Mouse (Mus musculus): ENCODE results near the gene Gja4. TPM values are rescaled to one million over a fixed set of nuclear protein-coding genes. Genes with fewer than 3 reads are reported as not detected.

Gja4 gene
- polyA plus RNA-seq, 1 experiment from 2014 or later: 16.4 TPM

DNA sequence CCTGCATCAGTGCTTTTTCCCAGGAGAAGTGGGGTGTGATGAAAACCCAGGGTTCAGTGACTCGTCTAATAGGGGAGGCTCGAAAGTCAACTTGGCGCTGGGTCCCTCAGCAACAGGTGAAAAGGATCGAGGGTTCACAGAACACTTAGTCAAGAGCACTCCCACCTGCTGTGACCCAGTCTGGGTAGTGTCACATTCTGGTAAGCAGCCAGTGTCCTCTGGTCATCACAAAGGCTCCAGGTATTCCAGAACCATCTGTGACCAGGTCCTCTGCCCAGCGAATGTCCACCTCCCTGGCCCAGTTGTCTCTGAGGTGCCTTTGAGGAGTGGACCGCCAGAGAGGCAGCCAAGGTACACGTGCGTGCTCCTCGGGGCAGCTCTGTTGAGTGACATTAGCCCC is 2.3 kb downstream of the Gja4 start:
- Histone ChIP-seq H3K4me1 (replicated peaks; ENCODE audit: control insufficient read depth, insufficient read depth, low read length) (peaks cover 6% of the 10 kb centered on the region; the same call in 1 of the 2 replicates), H3K27ac (ENCODE audit: low read length) (no peak overlapping the region), H3K36me3 (ENCODE audit: control insufficient read depth, insufficient read depth) (no peaks in the 10 kb centered on the region), H3K9ac (replicated peaks; ENCODE audit: low read depth, low read length) (no peak overlapping the region), H3K4me2 (ENCODE audit: low read length) (no peak overlapping the region), H3K4me3 (replicated peaks; ENCODE audit: low read length) (no peak overlapping the region), H3K9me3 (ENCODE audit: control insufficient read depth, low read length) (no peaks in the 10 kb centered on the region), H3K27me3 (replicated peaks; ENCODE audit: control insufficient read depth, insufficient read depth, low read length) (no peaks in the 10 kb centered on the region; the same call in 1 of the 2 replicates)
- WGBS: 66% methylated on average over 9 of the region's 9 CpGs
- ATAC-seq: no peak

DNA sequence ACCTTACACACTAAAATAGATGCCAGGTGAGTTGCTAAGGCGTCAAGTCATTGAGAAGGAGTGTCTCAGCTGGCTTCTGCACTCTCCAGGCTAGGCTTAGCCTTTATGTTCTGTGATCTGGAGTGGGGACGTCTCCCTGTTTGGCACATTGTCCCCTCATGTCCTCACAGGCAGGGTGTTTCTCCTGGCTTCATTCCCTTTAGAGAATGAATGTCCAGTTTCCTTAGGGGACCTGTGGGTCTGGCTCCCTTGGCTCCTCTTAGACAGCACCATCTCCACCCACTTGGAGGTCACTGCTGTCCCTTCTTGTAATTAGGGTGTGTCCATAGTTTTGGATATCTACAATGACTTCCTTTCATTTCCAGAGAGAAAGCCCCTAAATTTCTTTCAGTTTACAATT is 6.9 kb downstream of the Gja4 start:
- WGBS: 55% methylated on average over 2 of the region's 2 CpGs
- Histone ChIP-seq H3K4me1 (replicated peaks; ENCODE audit: control insufficient read depth, insufficient read depth, low read length) (no peaks in the 10 kb centered on the region), H3K36me3 (ENCODE audit: control insufficient read depth, insufficient read depth) (no peaks in the 10 kb centered on the region), H3K4me3 (replicated peaks; ENCODE audit: low read length) (no peak overlapping the region), H3K9ac (replicated peaks; ENCODE audit: low read depth, low read length) (no peak overlapping the region), H3K4me2 (ENCODE audit: low read length) (no peak overlapping the region), H3K9me3 (ENCODE audit: control insufficient read depth, low read length) (no peaks in the 10 kb centered on the region), H3K27ac (ENCODE audit: low read length) (no peak overlapping the region), H3K27me3 (replicated peaks; ENCODE audit: control insufficient read depth, insufficient read depth, low read length) (no peaks in the 10 kb centered on the region)
- ATAC-seq: no peak

DNA sequence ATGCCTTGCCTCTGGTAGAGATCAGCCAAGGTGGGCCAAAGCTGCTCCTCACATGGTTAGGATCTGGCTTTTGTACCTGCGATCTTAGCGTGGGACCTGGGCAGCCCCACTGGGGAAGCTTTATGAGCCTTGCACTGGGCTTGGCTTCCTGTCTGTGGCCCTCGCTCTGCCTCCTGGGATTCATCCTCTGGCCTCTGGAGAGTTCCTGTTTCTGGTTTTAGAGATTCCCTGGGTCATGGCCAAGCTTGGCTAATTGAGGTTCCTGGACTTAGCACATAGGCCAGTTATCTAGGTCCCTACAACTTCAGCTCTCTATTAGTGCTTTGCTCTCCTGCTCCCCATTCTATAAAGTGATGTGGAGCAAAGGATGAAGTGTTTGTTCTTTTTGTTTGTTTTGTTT is 10.0 kb downstream of the Gja4 start:
- Histone ChIP-seq H3K27ac (ENCODE audit: low read length) (no peak overlapping the region), H3K9me3 (ENCODE audit: control insufficient read depth, low read length) (no peaks in the 10 kb centered on the region), H3K9ac (replicated peaks; ENCODE audit: low read depth, low read length) (no peak overlapping the region), H3K4me1 (replicated peaks; ENCODE audit: control insufficient read depth, insufficient read depth, low read length) (no peaks in the 10 kb centered on the region), H3K4me2 (ENCODE audit: low read length) (no peak overlapping the region), H3K4me3 (replicated peaks; ENCODE audit: low read length) (no peak overlapping the region), H3K27me3 (replicated peaks; ENCODE audit: control insufficient read depth, insufficient read depth, low read length) (no peaks in the 10 kb centered on the region), H3K36me3 (ENCODE audit: control insufficient read depth, insufficient read depth) (no peaks in the 10 kb centered on the region)
- ATAC-seq: no peak
- WGBS: 79% methylated on average over 3 of the region's 3 CpGs

DNA sequence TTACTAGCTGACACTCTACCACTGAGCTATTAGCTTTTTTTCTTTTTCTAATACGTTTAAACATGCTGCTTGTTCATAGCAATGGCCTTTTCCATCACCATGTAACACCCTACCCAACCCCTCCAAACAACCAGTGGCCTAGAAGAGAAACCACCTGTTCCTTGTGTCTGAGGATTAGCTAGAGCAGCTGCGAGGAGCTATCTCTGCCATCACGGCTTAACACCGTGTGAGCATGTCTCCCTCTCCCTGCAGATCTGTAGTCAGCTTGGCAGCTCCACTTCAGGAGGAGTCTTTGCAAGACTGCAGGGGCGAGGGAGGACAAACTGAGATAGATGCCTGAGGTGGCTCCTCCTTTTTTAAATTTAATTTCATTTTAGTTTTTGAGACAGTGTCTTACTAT is 13.3 kb downstream of the Gja4 start:
- WGBS: 82% methylated on average over 5 of the region's 5 CpGs
- no peak overlapping the region for H3K4me2 ChIP-seq (ENCODE audit: low read length)
- no peaks in the 10 kb centered on the region for H3K27me3 ChIP-seq (replicated peaks; ENCODE audit: control insufficient read depth, insufficient read depth, low read length)
- no peak overlapping the region for H3K4me3 ChIP-seq (replicated peaks; ENCODE audit: low read length)
- H3K27ac ChIP-seq (ENCODE audit: low read length): no peak overlapping the region
- no peaks in the 10 kb centered on the region for H3K9me3 ChIP-seq (ENCODE audit: control insufficient read depth, low read length)
- no peak overlapping the region for H3K9ac ChIP-seq (replicated peaks; ENCODE audit: low read depth, low read length)
- no peak for ATAC-seq
- no peaks in the 10 kb centered on the region for H3K4me1 ChIP-seq (replicated peaks; ENCODE audit: control insufficient read depth, insufficient read depth, low read length)
- H3K36me3 ChIP-seq (ENCODE audit: control insufficient read depth, insufficient read depth): no peaks in the 10 kb centered on the region

DNA sequence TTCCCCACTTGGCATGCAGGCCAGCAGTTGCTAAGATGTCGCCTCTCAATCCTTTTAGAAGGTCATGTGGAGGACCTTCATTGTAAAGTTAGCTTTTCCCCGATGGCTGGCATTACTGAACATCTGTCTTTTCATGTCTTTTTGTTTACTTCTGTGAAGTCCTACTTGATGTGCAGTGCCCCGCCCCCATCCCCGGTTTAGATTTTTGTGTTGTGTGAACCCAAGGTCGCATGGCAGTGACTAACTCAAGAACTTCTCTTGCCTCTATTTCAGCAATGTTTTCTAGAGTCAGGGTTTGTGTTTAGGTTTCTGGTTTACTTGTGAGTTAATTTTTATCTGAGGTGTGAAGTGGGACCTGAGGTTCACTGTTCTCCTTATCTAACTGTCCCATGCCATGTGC is 21.2 kb downstream of the Gja4 start:
- WGBS: 83% methylated on average over 5 of the region's 5 CpGs
- no peaks in the 10 kb centered on the region for H3K27me3 ChIP-seq (replicated peaks; ENCODE audit: control insufficient read depth, insufficient read depth, low read length)
- H3K4me1 ChIP-seq (replicated peaks; ENCODE audit: control insufficient read depth, insufficient read depth, low read length): no peaks in the 10 kb centered on the region
- no peak for ATAC-seq
- no peak overlapping the region for H3K4me3 ChIP-seq (replicated peaks; ENCODE audit: low read length)
- H3K9me3 ChIP-seq (ENCODE audit: control insufficient read depth, low read length): no peaks in the 10 kb centered on the region
- H3K4me2 ChIP-seq (ENCODE audit: low read length): no peak overlapping the region
- no peak overlapping the region for H3K27ac ChIP-seq (ENCODE audit: low read length)
- H3K36me3 ChIP-seq (ENCODE audit: control insufficient read depth, insufficient read depth): no peaks in the 10 kb centered on the region
- H3K9ac ChIP-seq (replicated peaks; ENCODE audit: low read depth, low read length): no peak overlapping the region

DNA sequence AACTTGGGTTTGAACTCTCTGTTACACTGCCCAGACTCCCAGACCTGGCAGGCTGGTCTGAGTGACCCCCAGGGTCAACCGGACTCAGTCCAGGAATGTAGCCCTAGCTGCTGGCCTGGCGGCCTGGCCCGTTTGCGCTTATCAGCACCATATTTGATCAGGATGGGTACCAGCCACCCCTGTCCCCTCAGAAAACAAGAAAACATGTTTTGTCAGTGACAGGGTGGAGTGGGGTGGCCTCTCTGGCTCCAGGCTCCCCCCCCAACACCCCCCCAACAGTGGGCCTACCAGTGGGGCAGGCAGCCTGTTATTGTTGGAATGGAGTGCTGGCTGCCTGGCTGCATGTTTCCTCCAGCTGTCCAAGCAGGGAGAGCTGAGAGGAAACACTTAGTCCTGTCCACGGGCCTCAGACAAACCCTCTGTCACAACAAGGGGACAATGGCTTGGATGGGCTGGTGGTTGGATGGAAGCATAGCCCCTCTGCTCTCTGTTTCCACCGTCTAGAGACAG is 24.7 kb downstream of the Gja4 start:
- H3K36me3 ChIP-seq (ENCODE audit: control insufficient read depth, insufficient read depth): no peaks in the 10 kb centered on the region
- H3K9me3 ChIP-seq (ENCODE audit: control insufficient read depth, low read length): no peaks in the 10 kb centered on the region
- H3K4me2 ChIP-seq (ENCODE audit: low read length): no peak overlapping the region
- no peak for ATAC-seq
- no peak overlapping the region for H3K4me3 ChIP-seq (replicated peaks; ENCODE audit: low read length)
- WGBS: 83% methylated on average over 6 of the region's 6 CpGs
- no peak overlapping the region for H3K9ac ChIP-seq (replicated peaks; ENCODE audit: low read depth, low read length)
- no peaks in the 10 kb centered on the region for H3K27me3 ChIP-seq (replicated peaks; ENCODE audit: control insufficient read depth, insufficient read depth, low read length)
- H3K4me1 ChIP-seq (replicated peaks; ENCODE audit: control insufficient read depth, insufficient read depth, low read length): no peaks in the 10 kb centered on the region
- no peak overlapping the region for H3K27ac ChIP-seq (ENCODE audit: low read length)

DNA sequence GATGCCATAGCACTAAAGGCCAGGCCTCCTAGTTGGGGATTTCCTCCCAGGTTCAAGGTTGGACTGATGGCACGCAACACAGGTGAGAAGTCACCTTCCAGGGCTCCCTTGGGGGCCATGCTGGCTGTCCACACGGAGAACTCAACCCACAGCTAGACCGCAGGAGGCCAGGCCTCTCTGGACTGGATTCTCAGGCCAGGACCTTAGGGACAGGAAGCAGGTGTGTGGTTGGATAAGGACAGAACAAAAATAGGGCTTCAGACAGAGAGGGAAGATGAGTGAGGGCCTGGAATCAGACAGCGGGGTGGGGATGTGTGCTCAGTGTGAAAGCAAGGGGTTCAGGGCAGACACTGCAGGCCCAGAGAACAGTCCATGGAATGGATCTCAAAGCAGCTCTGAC is 26.9 kb downstream of the Gja4 start:
- no peak overlapping the region for H3K9ac ChIP-seq (replicated peaks; ENCODE audit: low read depth, low read length)
- H3K4me1 ChIP-seq (replicated peaks; ENCODE audit: control insufficient read depth, insufficient read depth, low read length): no peaks in the 10 kb centered on the region
- no peaks in the 10 kb centered on the region for H3K9me3 ChIP-seq (ENCODE audit: control insufficient read depth, low read length)
- H3K27ac ChIP-seq (ENCODE audit: low read length): no peak overlapping the region
- H3K4me3 ChIP-seq (replicated peaks; ENCODE audit: low read length): no peak overlapping the region
- no peaks in the 10 kb centered on the region for H3K36me3 ChIP-seq (ENCODE audit: control insufficient read depth, insufficient read depth)
- H3K4me2 ChIP-seq (ENCODE audit: low read length): no peak overlapping the region
- WGBS: 83% methylated on average over 4 of the region's 4 CpGs
- H3K27me3 ChIP-seq (replicated peaks; ENCODE audit: control insufficient read depth, insufficient read depth, low read length): no peaks in the 10 kb centered on the region
- no peak for ATAC-seq

DNA sequence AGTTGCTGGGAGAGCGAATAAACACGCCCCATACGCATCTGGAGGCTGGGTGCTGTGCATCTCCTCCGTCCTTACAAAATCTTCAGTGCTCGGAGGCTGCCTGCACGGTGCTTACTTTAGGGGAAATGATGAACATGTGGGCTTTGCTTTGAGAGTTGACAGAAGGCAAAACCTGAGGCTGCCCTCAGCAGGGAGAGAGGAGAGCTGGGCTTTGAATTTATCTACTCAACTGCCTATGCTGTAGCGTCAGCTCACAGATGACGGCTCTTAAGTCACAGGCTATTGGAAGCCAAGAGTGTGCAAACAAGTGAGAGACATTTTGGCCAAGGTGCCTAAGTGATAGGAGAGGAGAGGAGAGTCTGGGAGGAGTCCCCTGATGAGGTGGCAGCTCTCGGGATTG is 34.6 kb downstream of the Gja4 start:
- whole genome bisulfite sequencing: 83% methylated on average over 9 of the region's 9 CpGs
- H3K9ac ChIP-seq (replicated peaks; ENCODE audit: low read depth, low read length): no peak overlapping the region
- H3K4me2 ChIP-seq (ENCODE audit: low read length): no peak overlapping the region
- H3K27ac ChIP-seq (ENCODE audit: low read length): no peak overlapping the region
- no peak for ATAC-seq
- no peak overlapping the region for H3K4me3 ChIP-seq (replicated peaks; ENCODE audit: low read length)
- no peaks in the 10 kb centered on the region for H3K4me1 ChIP-seq (replicated peaks; ENCODE audit: control insufficient read depth, insufficient read depth, low read length)
- no peaks in the 10 kb centered on the region for H3K27me3 ChIP-seq (replicated peaks; ENCODE audit: control insufficient read depth, insufficient read depth, low read length)
- no peaks in the 10 kb centered on the region for H3K9me3 ChIP-seq (ENCODE audit: control insufficient read depth, low read length)
- no peaks in the 10 kb centered on the region for H3K36me3 ChIP-seq (ENCODE audit: control insufficient read depth, insufficient read depth)

DNA sequence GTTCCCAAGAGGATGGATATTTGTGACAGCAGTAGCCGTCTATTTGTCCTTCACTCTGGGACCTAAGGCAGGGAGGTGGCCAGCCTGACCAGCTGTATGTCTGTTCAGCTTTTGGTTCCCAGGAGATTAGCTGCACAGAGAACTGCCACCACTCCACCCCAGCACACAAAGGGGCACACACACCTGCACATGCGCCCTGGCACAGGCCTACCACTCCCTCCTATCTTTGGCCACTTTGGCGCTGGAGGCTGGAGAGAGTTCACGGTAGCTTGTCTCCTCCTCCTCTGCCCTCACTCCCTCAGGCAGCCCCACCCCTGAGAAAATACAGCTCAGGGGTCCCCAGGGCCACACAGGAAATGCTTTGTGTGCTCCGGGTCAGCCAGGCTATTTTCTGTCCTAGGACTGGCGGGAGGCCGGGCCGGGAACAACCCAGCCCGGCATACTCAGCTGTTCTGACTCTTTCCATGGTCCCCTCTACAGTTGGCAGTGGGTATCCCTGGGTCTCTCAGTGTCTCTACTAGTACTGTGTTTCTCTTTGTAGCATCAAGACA is 35.3 kb downstream of the Gja4 start:
- no peak for ATAC-seq
- H3K9me3 ChIP-seq (ENCODE audit: control insufficient read depth, low read length): no peaks in the 10 kb centered on the region
- no peaks in the 10 kb centered on the region for H3K4me1 ChIP-seq (replicated peaks; ENCODE audit: control insufficient read depth, insufficient read depth, low read length)
- H3K27me3 ChIP-seq (replicated peaks; ENCODE audit: control insufficient read depth, insufficient read depth, low read length): no peaks in the 10 kb centered on the region
- H3K36me3 ChIP-seq (ENCODE audit: control insufficient read depth, insufficient read depth): no peaks in the 10 kb centered on the region
- no peak overlapping the region for H3K4me3 ChIP-seq (replicated peaks; ENCODE audit: low read length)
- H3K27ac ChIP-seq (ENCODE audit: low read length): no peak overlapping the region
- H3K9ac ChIP-seq (replicated peaks; ENCODE audit: low read depth, low read length): no peak overlapping the region
- no peak overlapping the region for H3K4me2 ChIP-seq (ENCODE audit: low read length)
- WGBS: 65% methylated on average over 9 of the region's 9 CpGs

DNA sequence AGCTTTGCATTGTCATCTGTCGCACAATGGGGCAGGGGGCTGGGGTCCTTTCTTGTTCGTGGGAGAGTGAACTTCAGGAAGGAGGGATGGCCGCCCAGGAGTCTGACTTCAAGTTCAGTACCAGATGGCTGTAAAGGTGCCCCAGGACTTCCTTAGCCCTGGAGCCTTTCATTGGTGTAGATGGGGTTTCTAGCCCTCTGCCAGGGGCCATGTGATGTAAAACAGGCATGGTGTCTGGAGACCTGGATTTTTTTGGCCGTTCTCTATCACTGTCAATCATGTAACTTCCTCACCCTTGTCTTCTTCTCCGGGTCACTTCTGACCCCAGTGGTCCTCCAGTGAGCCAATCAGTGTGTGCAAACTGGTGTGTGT is 49.7 kb downstream of the Gja4 start:
- ATAC-seq: no peak
- H3K4me2 ChIP-seq (ENCODE audit: low read length): no peak overlapping the region
- H3K27me3 ChIP-seq (replicated peaks; ENCODE audit: control insufficient read depth, insufficient read depth, low read length): no peaks in the 10 kb centered on the region
- H3K4me1 ChIP-seq (replicated peaks; ENCODE audit: control insufficient read depth, insufficient read depth, low read length): no peaks in the 10 kb centered on the region
- H3K4me3 ChIP-seq (replicated peaks; ENCODE audit: low read length): no peak overlapping the region
- no peak overlapping the region for H3K27ac ChIP-seq (ENCODE audit: low read length)
- no peak overlapping the region for H3K9ac ChIP-seq (replicated peaks; ENCODE audit: low read depth, low read length)
- no peaks in the 10 kb centered on the region for H3K9me3 ChIP-seq (ENCODE audit: control insufficient read depth, low read length)
- H3K36me3 ChIP-seq (ENCODE audit: control insufficient read depth, insufficient read depth): no peaks in the 10 kb centered on the region
- WGBS: 66% methylated on average over 5 of the region's 5 CpGs
